Mouse (Mus musculus): ENCODE results near the gene 4931422A03Rik.

DNA sequence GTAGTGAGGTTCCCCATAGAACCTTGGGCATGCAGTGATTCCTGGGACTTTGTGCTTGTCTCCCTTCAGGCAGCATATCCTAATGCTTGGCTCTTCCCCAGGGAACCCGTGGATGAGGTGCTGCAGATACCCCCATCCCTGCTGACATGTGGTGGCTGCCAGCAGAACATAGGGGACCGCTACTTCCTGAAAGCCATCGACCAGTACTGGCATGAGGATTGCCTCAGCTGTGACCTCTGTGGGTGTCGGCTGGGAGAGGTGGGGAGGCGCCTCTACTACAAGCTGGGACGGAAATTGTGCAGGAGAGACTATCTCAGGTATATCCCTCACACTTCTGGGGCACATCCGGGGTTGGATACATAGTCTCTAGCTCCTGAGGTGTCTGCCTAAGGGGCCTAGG is 52.3 kb downstream of the 4931422A03Rik start:
- TF ChIP-seq POLR2A (IDR thresholded peaks at IDR 0.05; ENCODE audit: extremely low read depth, insufficient read depth, low read length) (no peak), CTCF (IDR thresholded peaks at IDR 0.05; ENCODE audit: low read depth, low read length) (no peak)
